Mouse (Mus musculus): Measurements from ENCODE around the gene Tgfbr3l.

Gene Tgfbr3l

GRCm38 (mm10) chr8:4247951-4248540 is at the start of gene Tgfbr3l:
Gene Tgfbr3l, plus strand, starts transcription at chr8:4248214.
- in situ Hi-C loops (cut with MboI; ENCODE audit: low pct_unique_long_range_greater_than_20kb in 1 of 2, low sequenced_read_pairs in 2 of 2, unreplicated experiment in 1 of 2), result no loop called here

- in situ Hi-C loops (cut with MboI; ENCODE audit: low pct_unique_long_range_greater_than_20kb in 1 of 2, low sequenced_read_pairs in 2 of 2, unreplicated experiment in 1 of 2), result no loop called here
These were observed 46.7 kb upstream of the Tgfbr3l start for GRCm38 (mm10) chr8:4201321-4201720.

DNA sequence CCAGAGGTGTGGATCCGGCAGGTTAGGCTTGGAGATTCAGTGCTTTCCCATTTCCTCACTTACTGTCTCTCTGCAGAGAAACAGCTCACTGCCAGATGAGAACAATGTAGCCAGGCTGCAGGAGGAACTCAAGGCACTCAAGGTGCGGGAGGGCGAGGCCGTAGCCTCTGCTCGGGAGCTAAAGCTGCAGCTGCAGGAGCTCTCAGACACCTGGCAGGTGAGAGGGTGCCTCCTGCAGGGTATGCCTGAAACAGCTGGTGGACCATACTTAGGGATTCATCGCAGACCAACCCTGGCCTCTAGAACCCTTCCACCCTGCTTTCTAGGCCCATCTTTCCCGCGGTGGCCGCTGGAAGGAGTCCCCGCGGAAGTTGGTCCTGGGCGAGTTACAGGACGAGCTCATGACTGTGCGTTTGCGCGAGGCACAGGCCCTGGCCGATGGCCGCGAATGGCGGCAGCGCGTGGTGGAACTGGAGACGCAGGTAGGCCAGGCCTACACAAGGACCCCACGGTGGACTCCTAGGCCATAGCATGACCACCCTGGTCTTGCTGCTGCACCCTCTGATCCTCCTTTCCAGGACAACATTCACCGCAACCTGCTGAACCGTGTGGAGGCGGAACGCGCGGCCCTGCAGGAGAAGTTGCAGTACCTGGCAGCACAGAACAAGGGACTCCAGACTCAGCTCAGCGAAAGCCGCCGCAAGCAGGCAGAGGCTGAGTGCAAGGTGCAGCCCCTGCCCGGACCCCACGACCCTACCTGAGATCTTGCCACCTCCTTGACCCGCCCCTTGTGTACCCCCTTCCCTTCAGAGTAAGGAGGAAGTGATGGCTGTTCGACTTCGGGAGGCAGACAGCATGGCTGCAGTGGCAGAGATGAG is 42.5 kb upstream of the Tgfbr3l start:
- in situ Hi-C loops (cut with MboI; ENCODE audit: low pct_unique_long_range_greater_than_20kb in 1 of 2, low sequenced_read_pairs in 2 of 2, unreplicated experiment in 1 of 2), result no loop called here

GRCm38 (mm10) chr8:4206182-4207015 is 41.6 kb upstream of the Tgfbr3l start:
- in situ Hi-C loops (cut with MboI; ENCODE audit: low pct_unique_long_range_greater_than_20kb in 1 of 2, low sequenced_read_pairs in 2 of 2, unreplicated experiment in 1 of 2), result no loop called here

GRCm38 (mm10) chr8:4207016-4207350 is 41.0 kb upstream of the Tgfbr3l start:
- in situ Hi-C loops (cut with MboI; ENCODE audit: low pct_unique_long_range_greater_than_20kb in 1 of 2, low sequenced_read_pairs in 2 of 2, unreplicated experiment in 1 of 2), result no loop called here

- in situ Hi-C loops (cut with MboI; ENCODE audit: low pct_unique_long_range_greater_than_20kb in 1 of 2, low sequenced_read_pairs in 2 of 2, unreplicated experiment in 1 of 2), result no loop called here
These were observed 36.9 kb upstream of the Tgfbr3l start for GRCm38 (mm10) chr8:4211097-4211496.

DNA sequence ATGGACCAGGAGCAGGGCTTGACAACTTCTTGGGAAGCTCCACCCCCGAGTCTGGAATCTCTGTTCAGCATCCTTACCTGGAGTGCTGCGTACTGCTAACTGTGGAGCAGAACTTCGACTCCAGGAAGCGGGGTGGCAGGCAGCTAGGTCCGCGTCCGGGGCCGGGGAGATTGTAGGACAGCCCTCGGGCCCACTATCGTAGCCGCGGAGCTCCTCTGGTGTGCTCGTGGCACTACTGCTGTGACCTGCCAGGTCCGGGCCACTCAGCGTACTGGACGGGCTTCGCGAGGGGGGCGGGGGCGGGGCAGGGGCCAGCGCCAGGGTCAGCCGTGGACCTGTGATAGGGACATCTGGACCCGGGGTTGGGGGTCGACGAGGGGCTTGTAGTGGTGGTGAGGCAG is 35.2 kb upstream of the Tgfbr3l start:
- in situ Hi-C loops (cut with MboI; ENCODE audit: low pct_unique_long_range_greater_than_20kb in 1 of 2, low sequenced_read_pairs in 2 of 2, unreplicated experiment in 1 of 2), result no loop called here

GRCm38 (mm10) chr8:4213210-4214005 is 34.6 kb upstream of the Tgfbr3l start:
- in situ Hi-C loops (cut with MboI; ENCODE audit: low pct_unique_long_range_greater_than_20kb in 1 of 2, low sequenced_read_pairs in 2 of 2, unreplicated experiment in 1 of 2), result no loop called here

- in situ Hi-C loops (cut with MboI; ENCODE audit: low pct_unique_long_range_greater_than_20kb in 1 of 2, low sequenced_read_pairs in 2 of 2, unreplicated experiment in 1 of 2), result no loop called here
These were observed 33.7 kb upstream of the Tgfbr3l start for GRCm38 (mm10) chr8:4214006-4214980.

GRCm38 (mm10) chr8:4216296-4216695 is 31.7 kb upstream of the Tgfbr3l start:
- in situ Hi-C loops (cut with MboI; ENCODE audit: low pct_unique_long_range_greater_than_20kb in 1 of 2, low sequenced_read_pairs in 2 of 2, unreplicated experiment in 1 of 2), result no loop called here

GRCm38 (mm10) chr8:4216791-4217621 is 31.0 kb upstream of the Tgfbr3l start, which contains the start of gene Prr36:
Gene Prr36, minus strand, starts transcription at chr8:4217459.
- in situ Hi-C loops (cut with MboI; ENCODE audit: low pct_unique_long_range_greater_than_20kb in 1 of 2, low sequenced_read_pairs in 2 of 2, unreplicated experiment in 1 of 2), result no loop called here

- in situ Hi-C loops (cut with MboI; ENCODE audit: low pct_unique_long_range_greater_than_20kb in 1 of 2, low sequenced_read_pairs in 2 of 2, unreplicated experiment in 1 of 2), result no loop called here
These were observed 28.4 kb upstream of the Tgfbr3l start for GRCm38 (mm10) chr8:4219617-4220016.

DNA sequence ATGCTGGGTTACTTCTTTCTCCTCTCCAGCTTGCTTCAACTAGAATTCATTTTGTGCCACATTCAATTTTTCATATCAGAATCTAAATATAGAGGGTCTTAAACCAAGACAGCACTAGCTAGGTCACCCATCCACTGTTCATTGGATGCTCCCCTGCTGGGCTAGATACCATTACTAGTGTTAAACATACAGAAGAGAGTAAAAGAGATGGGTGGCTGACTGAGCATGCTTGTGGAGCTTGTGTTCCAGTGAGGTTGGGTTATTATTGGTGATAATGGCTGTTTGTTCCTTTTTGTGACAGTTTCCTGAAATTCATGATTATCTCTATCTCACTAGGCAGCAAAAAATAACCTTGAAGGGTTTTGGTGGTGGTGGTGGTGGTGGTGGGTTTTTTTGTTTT is 26.0 kb upstream of the Tgfbr3l start:
- in situ Hi-C loops (cut with MboI; ENCODE audit: low pct_unique_long_range_greater_than_20kb in 1 of 2, low sequenced_read_pairs in 2 of 2, unreplicated experiment in 1 of 2), result no loop called here

GRCm38 (mm10) chr8:4226323-4226722 is 21.7 kb upstream of the Tgfbr3l start:
- in situ Hi-C loops (cut with MboI; ENCODE audit: low pct_unique_long_range_greater_than_20kb in 1 of 2, low sequenced_read_pairs in 2 of 2, unreplicated experiment in 1 of 2), result no loop called here

- in situ Hi-C loops (cut with MboI; ENCODE audit: low pct_unique_long_range_greater_than_20kb in 1 of 2, low sequenced_read_pairs in 2 of 2, unreplicated experiment in 1 of 2), result no loop called here
These were observed 21.2 kb upstream of the Tgfbr3l start, which contains the start of gene Lrrc8e for GRCm38 (mm10) chr8:4226739-4227347. Gene Lrrc8e, plus strand, starts transcription at chr8:4226827.

GRCm38 (mm10) chr8:4227919-4228318 is 20.1 kb upstream of the Tgfbr3l start:
- in situ Hi-C loops (cut with MboI; ENCODE audit: low pct_unique_long_range_greater_than_20kb in 1 of 2, low sequenced_read_pairs in 2 of 2, unreplicated experiment in 1 of 2), result no loop called here

All from mouse embryonic stem cell (cell line).